Mouse (Mus musculus) 3134 (cell line): Measurements from ENCODE around the gene Plxnd1.

Experiments used
- DNase-seq: peaks from one replicate; pipeline ENCODE4 v3.0.0-alpha.2; 2011; ENCODE audit warnings: low spot score; ENCODE audit not compliant: insufficient read length; ENCODE audit errors: extremely low read depth

Gene Plxnd1

GRCm38 (mm10) chr6:115960322-115960721, 34.5 kb downstream of the Plxnd1 start:
- DNase-seq, result no peak

GRCm38 (mm10) chr6:115959151-115959691, 35.6 kb downstream of the Plxnd1 start:
- no peak for DNase-seq

- DNase-seq, result no peak
These were observed 36.4 kb downstream of the Plxnd1 start for GRCm38 (mm10) chr6:115958445-115958844.

GRCm38 (mm10) chr6:115957681-115958080, 37.1 kb downstream of the Plxnd1 start:
- DNase-seq, result no peak

GRCm38 (mm10) chr6:115956922-115957601, 37.7 kb downstream of the Plxnd1 start:
- no peak for DNase-seq

- DNase-seq, result no peak
These were observed 38.3 kb downstream of the Plxnd1 start for GRCm38 (mm10) chr6:115956418-115956921.

- no peak for DNase-seq
These were observed 39.1 kb downstream of the Plxnd1 start for GRCm38 (mm10) chr6:115955664-115956063.

- no peak for DNase-seq
These were observed 39.6 kb downstream of the Plxnd1 start for GRCm38 (mm10) chr6:115955169-115955568.

- DNase-seq, result no peak
These were observed 40.2 kb downstream of the Plxnd1 start for GRCm38 (mm10) chr6:115954506-115955074.

- DNase-seq, result no peak
These were observed 48.4 kb downstream of the Plxnd1 start for GRCm38 (mm10) chr6:115946389-115946788.

GRCm38 (mm10) chr6:115945633-115946032, 49.2 kb downstream of the Plxnd1 start:
- DNase-seq, result no peak

- DNase-seq, result no peak
These were observed 50.2 kb downstream of the Plxnd1 start, which contains the start of gene H1foo for GRCm38 (mm10) chr6:115944638-115945037. H1foo (plus strand) TSS chr6:115944938.

- peak; percentile 74 for DNase-seq
These were observed 51.0 kb downstream of the Plxnd1 start for GRCm38 (mm10) chr6:115943498-115944427.

- DNase-seq, result no peak
These were observed 53.7 kb downstream of the Plxnd1 start for GRCm38 (mm10) chr6:115941128-115941527.

GRCm38 (mm10) chr6:115940603-115941002, 54.2 kb downstream of the Plxnd1 start:
- DNase-seq, result no peak

- no peak for DNase-seq
These were observed 56.0 kb downstream of the Plxnd1 start for GRCm38 (mm10) chr6:115938798-115939197.

- no peak for DNase-seq
These were observed 56.8 kb downstream of the Plxnd1 start for GRCm38 (mm10) chr6:115938011-115938410.

GRCm38 (mm10) chr6:115935544-115935943, 59.3 kb downstream of the Plxnd1 start:
- DNase-seq, result no peak

- DNase-seq, result no peak
These were observed 62.4 kb downstream of the Plxnd1 start for GRCm38 (mm10) chr6:115932391-115932790.

- no peak for DNase-seq
These were observed 63.2 kb downstream of the Plxnd1 start, which contains the start of gene Rho for GRCm38 (mm10) chr6:115931639-115932038. Rho (plus strand) TSS chr6:115931748.

GRCm38 (mm10) chr6:115930018-115930417, 64.8 kb downstream of the Plxnd1 start:
- no peak for DNase-seq
